Mouse (Mus musculus): ENCODE data around the gene Il1rapl1. TPM values are rescaled to one million over a fixed set of nuclear protein-coding genes. Genes with fewer than 3 reads are reported as not detected.

Il1rapl1 gene
- not detected in 2 replicates for total RNA-seq (2014; fragmentation: Nextera tagmentation)
- total RNA-seq (2017): 0.05 and 0.12 TPM in 2 replicates
- not detected in 2 replicates for polyA plus RNA-seq (2012)

DNA sequence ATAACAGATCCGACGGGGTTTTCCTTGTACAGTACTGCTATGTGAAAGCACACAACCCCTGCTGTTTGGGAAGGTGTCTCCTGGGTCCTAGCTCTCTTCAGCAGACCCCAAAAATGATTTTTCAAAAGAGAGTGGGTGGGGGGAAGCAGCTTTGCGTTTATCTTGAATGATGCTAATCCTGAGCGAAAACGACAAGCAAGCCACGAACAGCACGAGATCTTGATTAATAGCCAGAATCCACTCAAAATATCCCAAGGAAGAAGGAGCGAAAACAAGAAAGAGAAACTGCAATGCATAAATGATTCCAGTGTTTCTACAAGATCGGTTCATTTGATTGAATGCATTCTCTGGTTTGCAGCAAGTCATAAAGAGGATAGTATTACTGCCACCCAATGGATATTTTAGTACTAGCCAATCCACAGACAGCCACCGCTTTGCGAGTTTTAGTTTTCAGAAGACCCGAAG lies at the start of gene Il1rapl1:
Il1rapl1 (minus strand) TSS at position 37 of the 465 bp plus-strand sequence.
- DNase-seq (ENCODE audit: low spot score) (no peak), ATAC-seq (ENCODE audit: extremely low read depth, insufficient number of reproducible peaks, low FRiP score, poor library complexity, severe bottlenecking) (no peak)
- Histone ChIP-seq H3K4me1 (ENCODE audit: insufficient read depth, low read depth, low read length) (no peaks in the 10 kb centered on the region), H3K9me3 (replicated peaks) (no peaks in the 10 kb centered on the region), H3K36me3 (replicated peaks) (no peaks in the 10 kb centered on the region), H3K27me3 (ENCODE audit: insufficient read depth, low read length) (no peaks in the 10 kb centered on the region), H3K4me3 (ENCODE audit: low read depth, low read length) (no peak within 1 kb of the TSS)
- TF ChIP-seq POLR2AphosphoS5 (IDR thresholded peaks at IDR 0.05; ENCODE audit: insufficient replicate concordance, low read depth, low read length): no peak
- no peak for TF ChIP-seq GATA1 (IDR thresholded peaks at IDR 0.05; ENCODE audit: borderline replicate concordance, low read length)
- TF ChIP-seq TAL1 (conservative IDR thresholded peaks at IDR 0.05; ENCODE audit: low read depth, low read length): no peak
- TF ChIP-seq CTCF (IDR thresholded peaks at IDR 0.05; ENCODE audit: low read depth, low read length): no peak
- TF ChIP-seq GATA2 (IDR thresholded peaks at IDR 0.05; ENCODE audit: borderline replicate concordance, low read depth, low read length): no peak

DNA sequence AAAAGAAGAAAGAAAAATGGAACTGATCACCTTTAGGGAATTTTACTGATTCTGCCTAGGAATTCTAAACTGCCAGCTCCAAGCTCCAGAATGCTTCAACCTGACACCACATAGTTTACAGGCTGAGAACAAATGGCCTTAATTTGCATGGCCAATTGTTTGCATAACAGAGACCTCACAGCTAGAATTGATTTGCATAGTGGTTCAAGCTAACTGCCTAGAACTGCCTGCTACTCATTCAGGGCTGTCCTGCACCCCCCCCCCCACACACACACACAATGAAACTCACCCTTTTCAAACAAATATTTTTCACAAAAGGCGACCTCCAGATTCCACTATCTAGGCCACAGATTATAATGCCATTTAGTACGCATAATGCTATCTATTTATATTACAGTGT lies 42.6 kb upstream of the Il1rapl1 start:
- Histone ChIP-seq H3K4me1 (ENCODE audit: insufficient read depth, low read depth, low read length) (no peaks in the 10 kb centered on the region), H3K36me3 (replicated peaks) (no peaks in the 10 kb centered on the region), H3K27me3 (ENCODE audit: insufficient read depth, low read length) (no peaks in the 10 kb centered on the region), H3K4me3 (ENCODE audit: low read depth, low read length) (no peak overlapping the region), H3K9me3 (replicated peaks) (no peaks in the 10 kb centered on the region)
- DNase-seq (ENCODE audit: low spot score) (no peak), ATAC-seq (ENCODE audit: extremely low read depth, insufficient number of reproducible peaks, low FRiP score, poor library complexity, severe bottlenecking) (no peak)
- TF ChIP-seq TAL1 (conservative IDR thresholded peaks at IDR 0.05; ENCODE audit: low read depth, low read length): no peak
- TF ChIP-seq GATA1 (IDR thresholded peaks at IDR 0.05; ENCODE audit: borderline replicate concordance, low read length): no peak
- TF ChIP-seq POLR2AphosphoS5 (IDR thresholded peaks at IDR 0.05; ENCODE audit: insufficient replicate concordance, low read depth, low read length): no peak
- no peak for TF ChIP-seq CTCF (IDR thresholded peaks at IDR 0.05; ENCODE audit: low read depth, low read length)
- TF ChIP-seq GATA2 (IDR thresholded peaks at IDR 0.05; ENCODE audit: borderline replicate concordance, low read depth, low read length): no peak

DNA sequence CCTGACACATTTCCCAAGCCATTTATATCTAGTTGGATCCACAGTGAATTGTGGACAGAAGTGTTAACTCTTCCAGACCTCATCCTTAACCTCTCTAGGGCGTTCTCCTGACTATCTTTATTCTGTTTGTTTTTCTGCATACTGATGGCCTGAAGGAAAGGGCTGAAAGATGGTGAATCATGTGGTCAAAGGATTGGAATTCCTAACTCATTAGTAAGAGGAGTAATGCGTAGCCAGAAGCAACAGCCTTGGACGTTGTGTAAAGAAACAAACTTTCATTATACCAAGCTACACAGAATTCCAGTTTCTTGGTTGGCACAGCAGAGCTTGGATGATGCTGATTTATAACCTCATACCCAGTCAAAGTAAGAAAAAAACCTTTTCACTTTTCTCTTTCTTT lies 10.2 kb upstream of the Il1rapl1 start:
- DNase-seq (ENCODE audit: low spot score) (no peak), ATAC-seq (ENCODE audit: extremely low read depth, insufficient number of reproducible peaks, low FRiP score, poor library complexity, severe bottlenecking) (no peak)
- TF ChIP-seq GATA2 (IDR thresholded peaks at IDR 0.05; ENCODE audit: borderline replicate concordance, low read depth, low read length): no peak
- no peak for TF ChIP-seq GATA1 (IDR thresholded peaks at IDR 0.05; ENCODE audit: borderline replicate concordance, low read length)
- no peak for TF ChIP-seq CTCF (IDR thresholded peaks at IDR 0.05; ENCODE audit: low read depth, low read length)
- no peak for TF ChIP-seq POLR2AphosphoS5 (IDR thresholded peaks at IDR 0.05; ENCODE audit: insufficient replicate concordance, low read depth, low read length)
- TF ChIP-seq TAL1 (conservative IDR thresholded peaks at IDR 0.05; ENCODE audit: low read depth, low read length): no peak
- Histone ChIP-seq H3K4me1 (ENCODE audit: insufficient read depth, low read depth, low read length) (no peaks in the 10 kb centered on the region), H3K27me3 (ENCODE audit: insufficient read depth, low read length) (no peaks in the 10 kb centered on the region), H3K9me3 (replicated peaks) (no peaks in the 10 kb centered on the region), H3K4me3 (ENCODE audit: low read depth, low read length) (no peak overlapping the region), H3K36me3 (replicated peaks) (no peaks in the 10 kb centered on the region)

DNA sequence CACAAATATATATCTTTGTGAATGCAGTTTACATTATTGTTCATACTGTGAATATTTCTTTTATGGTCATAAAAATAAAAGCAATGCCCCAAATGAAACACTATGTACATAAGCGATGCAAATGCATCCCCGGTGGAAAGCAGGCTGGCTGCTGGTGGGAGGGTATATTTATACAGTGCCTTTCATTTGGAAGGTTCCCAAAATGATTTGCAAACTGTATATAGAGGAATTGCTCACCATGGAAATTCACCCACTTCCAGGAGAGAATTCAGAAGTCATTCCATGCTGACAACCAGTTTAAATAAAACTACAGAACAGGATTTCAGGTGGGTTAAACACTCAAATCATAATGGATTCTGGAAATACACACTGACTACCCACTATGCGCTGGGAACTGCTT lies 4.6 kb upstream of the Il1rapl1 start:
- H3K9me3 ChIP-seq (replicated peaks): no peaks in the 10 kb centered on the region
- no peak for TF ChIP-seq GATA2 (IDR thresholded peaks at IDR 0.05; ENCODE audit: borderline replicate concordance, low read depth, low read length)
- TF ChIP-seq GATA1 (IDR thresholded peaks at IDR 0.05; ENCODE audit: borderline replicate concordance, low read length): no peak
- TF ChIP-seq POLR2AphosphoS5 (IDR thresholded peaks at IDR 0.05; ENCODE audit: insufficient replicate concordance, low read depth, low read length): no peak
- TF ChIP-seq CTCF (IDR thresholded peaks at IDR 0.05; ENCODE audit: low read depth, low read length): no peak
- TF ChIP-seq TAL1 (conservative IDR thresholded peaks at IDR 0.05; ENCODE audit: low read depth, low read length): no peak
- H3K4me1 ChIP-seq (ENCODE audit: insufficient read depth, low read depth, low read length): no peaks in the 10 kb centered on the region
- ATAC-seq (ENCODE audit: extremely low read depth, insufficient number of reproducible peaks, low FRiP score, poor library complexity, severe bottlenecking) (no peak), DNase-seq (ENCODE audit: low spot score) (no peak)
- no peak overlapping the region for H3K4me3 ChIP-seq (ENCODE audit: low read depth, low read length)
- no peaks in the 10 kb centered on the region for H3K36me3 ChIP-seq (replicated peaks)
- no peaks in the 10 kb centered on the region for H3K27me3 ChIP-seq (ENCODE audit: insufficient read depth, low read length)

DNA sequence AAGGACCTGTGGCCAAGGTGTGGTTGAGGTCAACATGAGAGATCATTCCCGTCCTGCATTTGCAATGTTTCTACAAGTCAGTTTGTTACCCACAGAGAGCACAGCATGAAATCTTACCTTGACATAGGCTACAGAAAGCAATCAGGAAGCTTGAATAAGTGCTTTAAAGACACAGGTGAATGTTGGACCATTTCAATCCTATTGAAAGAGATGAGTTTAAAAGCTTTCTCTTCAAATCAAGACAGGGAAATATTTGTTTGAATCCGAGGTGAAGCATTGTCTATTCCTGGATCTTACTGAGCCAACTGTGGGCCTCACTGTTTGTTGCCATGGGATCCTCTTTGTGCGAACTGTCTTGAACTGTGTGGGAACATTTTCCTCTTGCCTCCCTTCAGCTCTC lies 2.4 kb upstream of the Il1rapl1 start:
- H3K4me1 ChIP-seq (ENCODE audit: insufficient read depth, low read depth, low read length): no peaks in the 10 kb centered on the region
- TF ChIP-seq GATA2 (IDR thresholded peaks at IDR 0.05; ENCODE audit: borderline replicate concordance, low read depth, low read length) (no peak), GATA1 (IDR thresholded peaks at IDR 0.05; ENCODE audit: borderline replicate concordance, low read length) (no peak)
- H3K36me3 ChIP-seq (replicated peaks): no peaks in the 10 kb centered on the region
- DNase-seq (ENCODE audit: low spot score): no peak
- no peak overlapping the region for H3K4me3 ChIP-seq (ENCODE audit: low read depth, low read length)
- no peaks in the 10 kb centered on the region for H3K9me3 ChIP-seq (replicated peaks)
- H3K27me3 ChIP-seq (ENCODE audit: insufficient read depth, low read length): no peaks in the 10 kb centered on the region
- ATAC-seq (ENCODE audit: extremely low read depth, insufficient number of reproducible peaks, low FRiP score, poor library complexity, severe bottlenecking): no peak

DNA sequence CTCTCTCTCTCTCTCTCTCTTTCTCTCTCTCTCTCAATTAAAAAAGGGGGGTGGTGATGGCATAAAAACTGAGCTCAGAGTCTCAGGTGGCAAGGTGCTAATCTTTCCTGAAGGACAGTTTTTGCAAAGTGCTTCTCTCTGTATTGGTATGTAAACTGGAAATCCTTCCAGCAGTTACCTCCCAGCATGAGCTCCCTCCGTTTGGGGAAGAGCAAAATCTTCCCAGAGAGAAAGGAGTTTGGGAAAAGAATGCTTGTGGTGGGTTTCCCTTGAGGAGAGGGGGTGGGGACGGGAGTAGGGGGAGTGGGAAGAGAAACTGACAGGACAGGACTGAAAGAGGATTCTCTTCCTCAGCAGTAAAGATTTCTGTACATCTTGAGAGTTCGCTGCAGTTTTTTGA lies 881 bp upstream of the Il1rapl1 start:
- H3K4me3 ChIP-seq (ENCODE audit: low read depth, low read length): no peak overlapping the region
- H3K9me3 ChIP-seq (replicated peaks): no peaks in the 10 kb centered on the region

More for the DNA sequence above, 881 bp upstream of the Il1rapl1 start:
- no peak for ATAC-seq (ENCODE audit: extremely low read depth, insufficient number of reproducible peaks, low FRiP score, poor library complexity, severe bottlenecking)
- no peaks in the 10 kb centered on the region for H3K27me3 ChIP-seq (ENCODE audit: insufficient read depth, low read length)
- TF ChIP-seq GATA1 (IDR thresholded peaks at IDR 0.05; ENCODE audit: borderline replicate concordance, low read length): no peak
- TF ChIP-seq TAL1 (conservative IDR thresholded peaks at IDR 0.05; ENCODE audit: low read depth, low read length): no peak
- no peak for TF ChIP-seq CTCF (IDR thresholded peaks at IDR 0.05; ENCODE audit: low read depth, low read length)
- TF ChIP-seq POLR2AphosphoS5 (IDR thresholded peaks at IDR 0.05; ENCODE audit: insufficient replicate concordance, low read depth, low read length): no peak
- TF ChIP-seq GATA2 (IDR thresholded peaks at IDR 0.05; ENCODE audit: borderline replicate concordance, low read depth, low read length): no peak
- H3K36me3 ChIP-seq (replicated peaks): no peaks in the 10 kb centered on the region
- DNase-seq (ENCODE audit: low spot score): no peak
- H3K4me1 ChIP-seq (ENCODE audit: insufficient read depth, low read depth, low read length): no peaks in the 10 kb centered on the region
